Mouse (Mus musculus): Measurements from ENCODE around the gene Ubap1l. TPM values are rescaled to one million over a fixed set of nuclear protein-coding genes. Genes with fewer than 3 reads are reported as not detected.

Gene Ubap1l
- polyA plus RNA-seq, 1 experiment from 2014 or later, result 2.2 TPM

DNA sequence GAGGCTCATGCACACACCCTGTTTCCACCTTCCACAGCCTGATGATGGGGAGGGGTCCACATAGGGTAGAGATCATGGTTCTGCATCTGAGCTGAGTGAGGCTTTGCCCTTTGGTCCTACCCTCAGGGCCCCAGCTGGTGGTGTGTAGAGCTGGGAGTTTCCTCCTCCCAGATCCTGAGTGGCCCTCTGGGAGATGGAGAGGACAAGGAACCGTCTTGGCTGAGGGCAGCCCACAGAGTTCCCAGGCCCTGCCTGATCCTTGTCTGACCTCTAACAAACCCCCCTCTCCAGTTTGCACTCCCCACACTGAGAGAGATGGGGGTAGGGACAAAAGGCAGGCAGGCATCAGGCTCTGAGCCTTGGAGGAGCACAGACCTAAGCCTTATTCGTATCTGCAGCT is 33.5 kb downstream of the Ubap1l start:
- Histone ChIP-seq H3K27ac (no peak overlapping the region), H3K4me1 (replicated peaks) (peaks cover 20% of the 10 kb centered on the region), H3K36me3 (no peaks in the 10 kb centered on the region), H3K4me2 (replicated peaks) (no peak overlapping the region), H3K9ac (replicated peaks) (no peak overlapping the region), H3K9me3 (no peaks in the 10 kb centered on the region), H3K27me3 (peaks cover 50% of the 10 kb centered on the region), H3K4me3 (replicated peaks) (no peak overlapping the region)
- no peak for ATAC-seq
- 70% methylated on average over 2 of the region's 2 CpGs for WGBS

DNA sequence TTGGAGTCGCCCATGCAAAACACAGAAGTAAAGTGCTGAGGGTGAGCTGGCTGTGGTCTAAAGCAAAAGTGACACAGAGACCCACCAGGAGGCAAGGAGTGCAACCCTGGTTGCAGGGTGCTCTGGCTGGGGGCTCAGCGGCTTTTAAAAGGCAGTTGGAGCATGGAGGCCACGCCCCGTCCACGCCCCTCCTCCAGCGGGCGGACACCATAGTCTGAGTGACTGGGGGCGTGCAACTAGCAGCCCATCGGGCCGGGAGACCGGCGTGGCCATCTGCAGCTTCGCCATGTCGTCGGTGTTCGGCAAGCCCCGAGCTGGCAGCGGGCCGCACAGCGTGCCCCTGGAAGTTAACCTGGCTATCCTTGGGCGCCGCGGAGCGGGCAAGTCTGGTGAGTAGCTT is 37.4 kb downstream of the Ubap1l start, which contains the start of gene Rasl12:
Rasl12 (plus strand) TSS at position 228 of the 400 bp plus-strand sequence.
- Histone ChIP-seq H3K27ac (no peak within 1 kb of the TSS), H3K36me3 (no peaks in the 10 kb centered on the region), H3K4me3 (replicated peaks) (peak within 1 kb of the TSS; percentile 45), H3K9ac (replicated peaks) (peak within 1 kb of the TSS; percentile 55), H3K9me3 (no peaks in the 10 kb centered on the region), H3K4me2 (replicated peaks) (peak within 1 kb of the TSS; percentile 68), H3K27me3 (peaks cover 11% of the 10 kb centered on the region), H3K4me1 (replicated peaks) (peaks cover 11% of the 10 kb centered on the region)
- peak; percentile 83 for ATAC-seq
- WGBS, result 0% methylated on average over 24 of the region's 24 CpGs

DNA sequence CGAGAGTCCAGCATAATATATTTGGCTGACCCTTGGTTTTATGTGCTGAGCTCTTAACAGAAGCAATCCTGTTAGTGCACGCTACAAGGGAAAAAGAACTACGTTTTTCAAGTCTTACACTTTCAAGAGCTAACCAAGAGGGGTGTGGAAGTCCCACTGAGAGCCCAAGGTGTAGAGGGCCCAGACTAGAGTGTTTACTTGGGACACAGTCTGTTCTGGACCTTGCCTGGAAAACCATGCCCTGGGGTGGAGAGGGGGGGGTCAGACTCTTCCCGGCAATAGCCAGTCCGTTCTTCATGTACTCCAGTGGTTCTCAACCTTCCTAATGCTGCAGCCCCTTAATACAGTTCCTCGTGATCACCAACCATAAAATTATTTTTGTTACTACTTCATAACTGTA is 39.1 kb downstream of the Ubap1l start:
- no peak for ATAC-seq
- H3K27me3 ChIP-seq, result 0 out of 2 replicates have a peak, but pooled peaks cover 6% of the 10 kb centered on the region
- WGBS, result 85% methylated on average over 6 of the region's 6 CpGs

DNA sequence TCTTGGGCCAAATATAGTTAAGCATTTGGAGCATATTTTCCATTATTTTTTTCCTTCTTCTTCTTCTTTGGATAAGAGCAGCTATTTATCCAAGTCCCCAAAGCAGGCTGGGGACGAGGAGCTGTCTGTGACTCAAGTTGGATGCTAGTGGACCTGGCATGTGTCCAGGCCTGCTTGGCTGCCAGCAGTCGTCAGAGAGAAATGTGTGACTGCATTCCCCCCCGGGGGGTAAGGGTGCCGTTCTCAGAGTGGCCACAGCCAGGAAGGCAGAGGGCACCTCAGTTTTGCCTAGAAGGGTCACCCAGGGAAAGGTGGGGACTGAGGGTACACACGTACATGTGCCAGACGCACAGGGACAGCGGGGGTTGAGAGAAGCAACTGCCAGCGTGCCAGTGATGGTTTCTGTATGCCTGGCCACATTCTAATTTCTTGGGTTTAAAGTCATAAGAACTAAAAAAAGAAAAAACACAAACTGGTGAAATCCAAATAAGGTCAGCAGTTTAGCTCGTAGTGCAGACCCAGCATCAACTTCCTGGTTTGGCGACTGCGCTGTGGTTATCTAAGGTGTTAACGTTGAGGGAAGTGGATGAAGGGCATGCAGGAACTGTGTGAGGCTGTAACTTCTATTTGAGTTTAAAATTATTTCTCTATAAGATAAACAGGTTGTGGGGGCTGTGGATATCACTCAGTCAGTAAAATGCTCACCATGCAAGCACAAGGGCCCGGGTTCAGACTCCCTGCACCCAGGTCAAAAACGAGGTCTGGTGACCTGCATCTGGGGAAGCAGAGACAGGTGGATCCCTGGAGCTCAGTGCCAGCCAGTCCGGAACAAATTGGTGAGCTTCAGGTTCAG is 43.7 kb downstream of the Ubap1l start:
- ATAC-seq, result no peak
- Histone ChIP-seq H3K4me3 (replicated peaks) (no peak overlapping the region), H3K27me3 (no peaks in the 10 kb centered on the region), H3K9me3 (no peaks in the 10 kb centered on the region), H3K27ac (no peak overlapping the region), H3K4me1 (replicated peaks) (no peaks in the 10 kb centered on the region), H3K4me2 (replicated peaks) (no peak overlapping the region), H3K9ac (replicated peaks) (no peak overlapping the region), H3K36me3 (no peaks in the 10 kb centered on the region)
- WGBS, result 85% methylated on average over 15 of the region's 15 CpGs

More for the DNA sequence above, 39.1 kb downstream of the Ubap1l start:
- H3K4me2 ChIP-seq (replicated peaks), result no peak overlapping the region
- H3K4me3 ChIP-seq (replicated peaks), result no peak overlapping the region
- peaks cover 11% of the 10 kb centered on the region for H3K4me1 ChIP-seq (replicated peaks)
- no peak overlapping the region for H3K27ac ChIP-seq
- H3K36me3 ChIP-seq, result no peaks in the 10 kb centered on the region
- H3K9me3 ChIP-seq, result no peaks in the 10 kb centered on the region
- H3K9ac ChIP-seq (replicated peaks), result no peak overlapping the region

DNA sequence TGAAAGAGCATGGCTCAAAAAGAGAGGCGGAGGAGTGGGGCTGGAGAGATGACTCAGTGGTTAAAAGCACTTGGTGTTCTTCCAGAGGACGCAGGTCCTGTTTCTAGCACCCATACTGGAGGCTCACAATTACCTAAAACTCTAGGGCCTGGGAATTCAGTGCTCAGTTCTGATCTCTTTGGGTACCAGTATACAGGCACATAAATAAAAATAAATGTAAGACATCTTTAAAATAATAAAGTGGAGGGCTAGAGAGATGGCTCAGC is 44.3 kb downstream of the Ubap1l start:
- H3K27me3 ChIP-seq, result no peaks in the 10 kb centered on the region
- H3K4me1 ChIP-seq (replicated peaks), result no peaks in the 10 kb centered on the region
- no peaks in the 10 kb centered on the region for H3K9me3 ChIP-seq
- no peaks in the 10 kb centered on the region for H3K36me3 ChIP-seq
- 67% methylated on average over 2 of the region's 2 CpGs for WGBS
- no peak overlapping the region for H3K27ac ChIP-seq
- ATAC-seq, result no peak
- H3K4me3 ChIP-seq (replicated peaks), result no peak overlapping the region
- H3K9ac ChIP-seq (replicated peaks), result no peak overlapping the region
- no peak overlapping the region for H3K4me2 ChIP-seq (replicated peaks)

DNA sequence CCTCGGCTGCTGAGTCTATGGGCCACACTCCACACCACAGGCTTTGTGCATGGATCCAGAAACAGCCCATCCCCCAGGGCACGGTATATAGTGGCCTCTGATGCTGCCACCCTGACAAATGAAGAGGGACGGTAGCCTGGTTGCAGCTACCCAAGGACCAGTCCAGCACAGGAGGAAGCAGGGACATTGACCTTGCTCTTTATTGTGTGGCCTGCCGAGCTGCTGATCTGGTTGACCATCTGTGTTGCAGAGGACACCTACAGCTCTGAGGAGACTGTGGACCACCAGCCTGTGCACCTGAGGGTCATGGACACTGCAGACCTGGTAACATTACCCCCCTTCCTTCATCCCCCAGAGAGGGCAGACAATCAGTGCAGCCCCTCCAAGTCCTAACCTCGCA is 46.5 kb downstream of the Ubap1l start:
- ATAC-seq, result no peak
- Histone ChIP-seq H3K9me3 (no peaks in the 10 kb centered on the region), H3K4me3 (replicated peaks) (no peak overlapping the region), H3K9ac (replicated peaks) (no peak overlapping the region), H3K36me3 (no peaks in the 10 kb centered on the region), H3K4me2 (replicated peaks) (no peak overlapping the region), H3K27me3 (no peaks in the 10 kb centered on the region), H3K27ac (no peak overlapping the region), H3K4me1 (replicated peaks) (no peaks in the 10 kb centered on the region)
- 87% methylated on average over 5 of the region's 5 CpGs for whole genome bisulfite sequencing

DNA sequence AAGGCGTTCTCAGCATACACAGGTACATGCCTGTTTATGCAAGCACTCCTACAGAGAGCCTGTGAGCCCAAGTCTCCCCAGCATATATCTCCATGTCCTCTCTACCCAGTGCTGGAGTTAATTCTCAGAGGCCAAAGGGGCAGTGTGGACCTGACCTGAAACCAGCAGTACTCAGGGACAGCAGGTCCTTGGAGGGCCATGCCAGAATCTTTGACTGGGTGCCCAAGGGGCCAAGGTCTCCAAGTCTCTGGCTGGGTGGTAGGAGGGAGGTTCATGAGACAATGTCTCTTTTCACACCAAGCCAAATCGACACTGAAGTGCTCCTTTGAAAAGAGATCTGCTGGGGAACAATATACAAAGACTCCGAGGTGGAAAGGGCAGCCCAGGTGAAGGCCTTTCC is 47.0 kb downstream of the Ubap1l start:
- H3K4me1 ChIP-seq (replicated peaks), result no peaks in the 10 kb centered on the region
- H3K27me3 ChIP-seq, result no peaks in the 10 kb centered on the region
- no peak for ATAC-seq
- no peak overlapping the region for H3K4me3 ChIP-seq (replicated peaks)
- H3K9me3 ChIP-seq, result no peaks in the 10 kb centered on the region
- WGBS, result 80% methylated on average over 3 of the region's 3 CpGs
- H3K36me3 ChIP-seq, result no peaks in the 10 kb centered on the region
- no peak overlapping the region for H3K9ac ChIP-seq (replicated peaks)
- H3K4me2 ChIP-seq (replicated peaks), result no peak overlapping the region
- no peak overlapping the region for H3K27ac ChIP-seq

DNA sequence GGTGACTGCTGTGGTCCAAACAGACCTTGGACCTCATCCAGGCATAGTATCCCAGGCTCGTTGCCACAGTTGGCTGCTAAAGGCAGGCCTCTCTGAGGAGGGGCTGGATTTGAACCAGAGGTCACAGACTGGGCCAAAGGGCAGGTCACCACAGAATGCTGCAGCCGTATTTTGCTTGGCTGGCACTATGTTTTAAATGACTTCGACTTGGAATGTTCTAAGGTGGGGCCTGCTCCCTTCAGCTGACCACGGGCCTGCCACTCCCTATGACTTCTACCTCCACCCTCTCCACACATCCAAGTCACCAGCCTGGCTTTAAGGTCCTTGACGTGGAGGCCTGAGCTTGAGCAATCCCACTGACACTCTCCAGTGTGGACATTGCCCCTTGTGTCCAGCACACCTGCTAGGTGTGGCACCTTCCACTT is 48.0 kb downstream of the Ubap1l start:
- no peak overlapping the region for H3K4me3 ChIP-seq (replicated peaks)
- ATAC-seq, result no peak
- H3K9ac ChIP-seq (replicated peaks), result no peak overlapping the region
- H3K27me3 ChIP-seq, result no peaks in the 10 kb centered on the region
- H3K27ac ChIP-seq, result no peak overlapping the region
- H3K36me3 ChIP-seq, result no peaks in the 10 kb centered on the region
- 72% methylated on average over 5 of the region's 5 CpGs for WGBS
- no peaks in the 10 kb centered on the region for H3K4me1 ChIP-seq (replicated peaks)
- no peak overlapping the region for H3K4me2 ChIP-seq (replicated peaks)
- H3K9me3 ChIP-seq, result no peaks in the 10 kb centered on the region

DNA sequence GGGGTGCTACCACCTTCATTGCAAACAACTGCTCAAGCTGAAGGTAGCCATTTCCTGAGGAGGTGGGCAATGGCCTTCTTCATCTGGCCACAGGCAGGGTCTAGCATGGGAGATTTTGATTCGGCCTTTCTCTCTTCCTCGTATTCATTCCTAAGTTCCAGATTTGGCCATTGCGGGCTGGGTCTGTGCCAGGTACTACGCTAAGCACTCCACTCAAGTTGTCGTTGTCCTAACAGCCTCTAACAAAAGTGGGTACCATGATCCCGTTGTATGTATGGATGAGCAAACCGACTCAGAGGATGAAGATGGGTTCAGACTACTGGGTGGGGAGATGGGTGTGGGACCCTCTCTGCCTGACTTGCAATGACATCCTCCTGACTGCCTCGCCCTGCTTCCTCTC is 49.5 kb downstream of the Ubap1l start:
- Histone ChIP-seq H3K4me3 (replicated peaks) (no peak overlapping the region), H3K27ac (no peak overlapping the region), H3K9ac (replicated peaks) (no peak overlapping the region), H3K36me3 (no peaks in the 10 kb centered on the region), H3K27me3 (no peaks in the 10 kb centered on the region), H3K4me1 (replicated peaks) (no peaks in the 10 kb centered on the region), H3K9me3 (no peaks in the 10 kb centered on the region), H3K4me2 (replicated peaks) (no peak overlapping the region)
- WGBS, result 97% methylated on average over 8 of the region's 8 CpGs
- ATAC-seq, result no peak

DNA sequence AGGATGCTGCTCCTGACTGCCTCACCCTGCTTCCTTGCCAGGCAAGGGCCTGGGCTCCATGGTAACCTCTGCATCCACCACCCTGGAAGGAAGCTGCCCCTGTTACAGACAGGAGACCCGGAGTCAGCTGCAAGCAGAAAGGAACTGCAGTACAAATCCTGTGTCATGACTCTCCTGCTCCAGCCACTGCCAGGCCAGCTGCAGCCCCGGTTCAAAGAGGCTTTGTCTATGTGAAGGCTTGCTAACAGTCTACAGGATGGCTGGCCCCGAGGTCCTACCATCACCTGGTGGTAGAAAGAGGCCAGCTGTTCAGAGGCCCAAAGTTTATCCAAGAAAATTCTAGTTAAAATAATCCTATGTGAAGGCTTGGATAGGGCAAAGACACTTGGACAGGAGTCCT is 50.5 kb downstream of the Ubap1l start:
- no peaks in the 10 kb centered on the region for H3K4me1 ChIP-seq (replicated peaks)
- H3K9ac ChIP-seq (replicated peaks), result no peak overlapping the region
- ATAC-seq, result no peak
- WGBS, result 78% methylated on average over 3 of the region's 3 CpGs
- H3K27ac ChIP-seq, result no peak overlapping the region
- H3K4me2 ChIP-seq (replicated peaks), result no peak overlapping the region
- no peaks in the 10 kb centered on the region for H3K36me3 ChIP-seq
- H3K4me3 ChIP-seq (replicated peaks), result no peak overlapping the region
- H3K27me3 ChIP-seq, result no peaks in the 10 kb centered on the region
- no peaks in the 10 kb centered on the region for H3K9me3 ChIP-seq

DNA sequence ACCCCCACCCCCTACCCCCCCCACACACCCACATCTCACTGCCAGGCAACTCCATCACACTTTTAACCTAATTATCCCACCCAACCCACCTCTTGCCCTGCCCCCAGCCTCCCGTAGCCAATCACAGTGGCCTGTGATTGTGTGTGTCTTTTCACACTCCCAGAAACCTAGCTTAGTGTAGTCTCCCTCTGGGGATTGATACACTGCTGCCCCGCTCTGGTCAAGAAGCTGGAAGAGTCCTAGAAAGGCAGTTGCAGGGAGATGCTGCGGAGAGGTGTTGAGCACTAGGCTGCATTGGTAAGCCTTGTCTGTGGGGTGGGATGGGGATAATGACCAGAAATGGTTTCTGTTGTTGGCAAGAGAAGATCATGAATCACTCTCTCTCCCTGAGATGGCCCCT is 56.9 kb downstream of the Ubap1l start:
- WGBS, result 53% methylated on average over 3 of the region's 3 CpGs
- no peaks in the 10 kb centered on the region for H3K4me1 ChIP-seq (replicated peaks)
- no peak overlapping the region for H3K27ac ChIP-seq
- H3K9me3 ChIP-seq, result no peaks in the 10 kb centered on the region
- ATAC-seq, result no peak
- H3K4me3 ChIP-seq (replicated peaks), result no peak overlapping the region
- H3K27me3 ChIP-seq, result no peaks in the 10 kb centered on the region
- no peak overlapping the region for H3K4me2 ChIP-seq (replicated peaks)
- H3K36me3 ChIP-seq, result no peaks in the 10 kb centered on the region
- no peak overlapping the region for H3K9ac ChIP-seq (replicated peaks)

DNA sequence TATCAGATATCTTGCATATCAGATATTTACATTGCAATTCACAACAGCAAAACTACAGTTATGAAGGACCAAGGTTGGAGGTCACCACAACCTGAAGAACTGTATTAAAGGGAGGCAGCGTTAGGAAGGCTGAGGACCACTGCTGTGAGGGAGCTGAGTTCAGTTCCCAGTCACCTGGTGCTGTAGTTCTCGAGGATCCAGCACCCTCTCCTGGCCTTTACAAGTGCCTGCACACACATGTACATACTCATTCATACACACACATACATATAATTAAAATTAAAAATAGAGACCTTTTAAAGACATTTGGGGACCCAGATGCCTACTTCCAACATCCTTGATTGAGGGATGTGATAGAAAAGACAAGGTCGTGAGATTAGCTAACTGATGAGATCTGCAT is 58.8 kb downstream of the Ubap1l start:
- H3K36me3 ChIP-seq, result no peaks in the 10 kb centered on the region
- H3K27ac ChIP-seq, result no peak overlapping the region
- no peak overlapping the region for H3K4me2 ChIP-seq (replicated peaks)
- H3K27me3 ChIP-seq, result no peaks in the 10 kb centered on the region
- 76% methylated on average over 3 of the region's 3 CpGs for WGBS
- H3K9ac ChIP-seq (replicated peaks), result no peak overlapping the region
- H3K4me1 ChIP-seq (replicated peaks), result no peaks in the 10 kb centered on the region
- no peak for ATAC-seq
- H3K9me3 ChIP-seq, result no peaks in the 10 kb centered on the region
- H3K4me3 ChIP-seq (replicated peaks), result no peak overlapping the region

Measured in midbrain, embryonic 13.5 days (tissue).